9 mouse cellular contexts compared by ENCODE assay signal in the genomic region with DNA sequence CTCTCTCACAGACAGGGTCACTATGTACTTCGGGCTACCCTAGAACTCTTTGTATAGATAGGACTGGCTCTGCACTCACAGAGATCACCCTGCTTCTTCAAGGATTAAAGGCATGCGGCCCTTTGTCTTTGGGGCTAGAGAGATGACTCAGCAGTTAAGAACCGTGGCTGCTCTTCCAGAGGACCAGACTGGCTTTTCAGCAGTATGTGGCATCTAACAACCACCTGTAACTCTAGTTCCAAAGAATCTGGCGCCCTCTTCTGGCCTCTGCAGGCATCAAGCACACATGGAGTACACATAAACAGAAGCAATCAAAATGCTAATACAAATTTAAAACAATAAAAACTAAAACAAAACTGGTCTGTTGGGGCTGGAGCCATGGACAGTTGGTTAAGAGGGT. TPM values are rescaled to one million over a fixed set of nuclear protein-coding genes. Genes with fewer than 3 reads are reported as not detected.
DNase-seq lines count a peak whose midpoint lies in the region; ATAC-seq and TF ChIP-seq lines count a peak whose summit lies in the region.
"Had no signal": no experiment of that assay in that cellular context is flagged by ENCODE, and none has a peak within 500 bp of the region (broad histone marks: within the 10 kb centered on the region; RNA-seq: fewer than 3 reads in every experiment).

No protein-coding gene starts in this region.

- H3K4me1 ChIP-seq in midbrain, postnatal 0 days (ENCODE audit: insufficient read depth, low read length), result no peaks in the 10 kb centered on the region
- H3K4me1 ChIP-seq in midbrain, embryonic 16.5 days (ENCODE audit: control insufficient read depth, insufficient read depth, low read length), result peaks cover 2% of the 10 kb centered on the region; the same call in 1 of the 2 replicates
- peaks cover 11% of the 10 kb centered on the region; the same call in 1 of the 2 replicates for H3K4me1 ChIP-seq in kidney, postnatal 0 days (replicated peaks; ENCODE audit: insufficient read depth, low read length)

- H3K27me3 ChIP-seq in midbrain, postnatal 0 days (ENCODE audit: insufficient read depth, low read length), result no peaks in the 10 kb centered on the region; the same call in 1 of the 2 replicates
- peaks cover 11% of the 10 kb centered on the region; the same call in 1 of the 2 replicates for H3K27me3 ChIP-seq in midbrain, embryonic 16.5 days (ENCODE audit: control insufficient read depth, insufficient read depth, low read depth, low read length)
- H3K27me3 ChIP-seq in kidney, postnatal 0 days (ENCODE audit: insufficient read depth, low read length), result peaks cover 12% of the 10 kb centered on the region

- H3K9ac ChIP-seq in midbrain, postnatal 0 days (replicated peaks; ENCODE audit: low read length, poor library complexity, severe bottlenecking), result no peak overlapping the region
- H3K9ac ChIP-seq in midbrain, embryonic 16.5 days (ENCODE audit: low read depth, low read length), result no peak overlapping the region
- H3K9ac ChIP-seq in kidney, postnatal 0 days (ENCODE audit: low read depth, low read length), result no peak overlapping the region

- TF ChIP-seq CTCF in midbrain, postnatal 0 days (IDR thresholded peaks at IDR 0.05), result peak; percentile 68
- peak; percentile 55 for TF ChIP-seq CTCF in kidney, postnatal 0 days (IDR thresholded peaks at IDR 0.05; ENCODE audit: low read depth)

- no peak overlapping the region for H3K4me2 ChIP-seq in midbrain, postnatal 0 days (ENCODE audit: low read depth, low read length, poor library complexity, severe bottlenecking)
- H3K4me2 ChIP-seq in midbrain, embryonic 16.5 days (ENCODE audit: low read length), result no peak overlapping the region
- H3K4me2 ChIP-seq in kidney, postnatal 0 days (ENCODE audit: low read length), result no peak overlapping the region

- ATAC-seq in midbrain, postnatal 0 days (ENCODE audit: low FRiP score), result no peak
- ATAC-seq in midbrain, embryonic 16.5 days, result no peak
- no peak for ATAC-seq in kidney, postnatal 0 days (replicated peaks; ENCODE audit: low FRiP score, low read depth)
- ATAC-seq in megakaryocyte-erythroid progenitor cell, adult 5-6 weeks (replicated peaks; ENCODE audit: low FRiP score, low TSS enrichment, poor library complexity, severe bottlenecking), result peak; percentile 31; the same call in 1 of the 2 replicates

- peaks cover 62% of the 10 kb centered on the region for H3K36me3 ChIP-seq in midbrain, postnatal 0 days (ENCODE audit: insufficient read depth, low read length)
- H3K36me3 ChIP-seq in midbrain, embryonic 16.5 days (ENCODE audit: control insufficient read depth, insufficient read depth, low read length), result peaks cover 61% of the 10 kb centered on the region
- H3K36me3 ChIP-seq in kidney, postnatal 0 days (ENCODE audit: insufficient read depth, low read length), result no peaks in the 10 kb centered on the region

- H3K4me3 ChIP-seq in midbrain, postnatal 0 days (ENCODE audit: low read depth, low read length), result no peak overlapping the region
- H3K4me3 ChIP-seq in midbrain, embryonic 16.5 days (ENCODE audit: low read depth, low read length), result no peak overlapping the region
- H3K4me3 ChIP-seq in kidney, postnatal 0 days (replicated peaks; ENCODE audit: low read depth, low read length), result no peak overlapping the region

- WGBS in midbrain, postnatal 0 days, result 35% methylated on average over 4 of the region's 4 CpGs
- WGBS in midbrain, embryonic 16.5 days, result 36% methylated on average over 4 of the region's 4 CpGs
- WGBS in kidney, postnatal 0 days, result 33% methylated on average over 4 of the region's 4 CpGs

- peak; percentile 64 to 82 for DNase-seq in cerebellum, postnatal 10 days
- DNase-seq in cerebellum, adult 8-10 months, result no peak
- peak; percentile 72 for DNase-seq in midbrain, postnatal 0 days (ENCODE audit: low spot score)
- no peak for DNase-seq in kidney, postnatal 0 days (ENCODE audit: low spot score)
- no peak for DNase-seq in testis, postnatal 14 days (ENCODE audit: low spot score)
- DNase-seq in frontal cortex, postnatal 25 days (ENCODE audit: low spot score in 2 of 2), result no peak

- H3K9me3 ChIP-seq in midbrain, postnatal 0 days (ENCODE audit: low read length), result no peaks in the 10 kb centered on the region
- H3K9me3 ChIP-seq in midbrain, embryonic 16.5 days (replicated peaks; ENCODE audit: control insufficient read depth, low read length, poor library complexity, severe bottlenecking), result no peaks in the 10 kb centered on the region
- H3K9me3 ChIP-seq in kidney, postnatal 0 days (replicated peaks; ENCODE audit: low read length), result no peaks in the 10 kb centered on the region

- no peak overlapping the region for H3K27ac ChIP-seq in midbrain, postnatal 0 days (ENCODE audit: low read depth, low read length)
- no peak overlapping the region for H3K27ac ChIP-seq in midbrain, embryonic 16.5 days (ENCODE audit: low read length)
- no peak overlapping the region for H3K27ac ChIP-seq in kidney, postnatal 0 days

RNA-seq across cellular contexts. Expression of a gene that starts 5.6 kb away (rescaled TPM):
- 4.3 and 5.7 TPM in 2 replicates for total RNA-seq in midbrain, postnatal 0 days (2014; rRNA removed)
- 6.7 and 8.2 TPM in 2 replicates for polyA plus RNA-seq in midbrain, postnatal 0 days (2015; fragmentation: Nextera tagmentation; extraction: Ambion mirVana)
- polyA plus RNA-seq in midbrain, embryonic 16.5 days (2015; fragmentation: Nextera tagmentation; extraction: Ambion mirVana), result 5.0 and 6.1 TPM in 2 replicates
- polyA plus RNA-seq in kidney, postnatal 0 days (2015; fragmentation: Nextera tagmentation; extraction: Ambion mirVana), result 12.3 and 13.2 TPM in 2 replicates
- 29.1 and 38.8 TPM in 2 replicates for total RNA-seq in megakaryocyte-erythroid progenitor cell, adult 5-6 weeks (2014; fragmentation: Nextera tagmentation)
- total RNA-seq in megakaryocyte-erythroid progenitor cell, adult 5-6 weeks (2017), result 26.7 and 42.2 TPM in 2 replicates

RNA-seq across cellular contexts. Expression of a gene that starts 12.2 kb away (rescaled TPM):
- total RNA-seq in midbrain, postnatal 0 days (2014; rRNA removed), result 0.52 TPM in 1 of 2 replicates, not detected in the other
- 0.36 and 0.52 TPM in 2 replicates for polyA plus RNA-seq in midbrain, postnatal 0 days (2015; fragmentation: Nextera tagmentation; extraction: Ambion mirVana)
- polyA plus RNA-seq in midbrain, embryonic 16.5 days (2015; fragmentation: Nextera tagmentation; extraction: Ambion mirVana), result 0.28 and 0.98 TPM in 2 replicates
- 1.1 and 1.8 TPM in 2 replicates for polyA plus RNA-seq in kidney, postnatal 0 days (2015; fragmentation: Nextera tagmentation; extraction: Ambion mirVana)
- total RNA-seq in megakaryocyte-erythroid progenitor cell, adult 5-6 weeks (2014; fragmentation: Nextera tagmentation), result 193 and 197 TPM in 2 replicates
- 162 and 228 TPM in 2 replicates for total RNA-seq in megakaryocyte-erythroid progenitor cell, adult 5-6 weeks (2017)

RNA-seq across cellular contexts. Expression of a gene that starts 20.2 kb away (rescaled TPM):
- total RNA-seq in midbrain, postnatal 0 days (2014; rRNA removed), result 22.1 and 30.5 TPM in 2 replicates
- polyA plus RNA-seq in midbrain, postnatal 0 days (2015; fragmentation: Nextera tagmentation; extraction: Ambion mirVana), result 33.2 and 35.3 TPM in 2 replicates
- 33.4 and 36.9 TPM in 2 replicates for polyA plus RNA-seq in midbrain, embryonic 16.5 days (2015; fragmentation: Nextera tagmentation; extraction: Ambion mirVana)
- 59.2 and 67.6 TPM in 2 replicates for polyA plus RNA-seq in kidney, postnatal 0 days (2015; fragmentation: Nextera tagmentation; extraction: Ambion mirVana)
- total RNA-seq in megakaryocyte-erythroid progenitor cell, adult 5-6 weeks (2014; fragmentation: Nextera tagmentation), result 34.7 and 51.0 TPM in 2 replicates
- 37.0 and 42.9 TPM in 2 replicates for total RNA-seq in megakaryocyte-erythroid progenitor cell, adult 5-6 weeks (2017)

RNA-seq across cellular contexts. Expression of a gene that starts 23.2 kb away (rescaled TPM):
- total RNA-seq in midbrain, postnatal 0 days (2014; rRNA removed), result 85.9 and 92.0 TPM in 2 replicates
- 79.8 and 89.0 TPM in 2 replicates for polyA plus RNA-seq in midbrain, postnatal 0 days (2015; fragmentation: Nextera tagmentation; extraction: Ambion mirVana)
- polyA plus RNA-seq in midbrain, embryonic 16.5 days (2015; fragmentation: Nextera tagmentation; extraction: Ambion mirVana), result 85.7 and 86.1 TPM in 2 replicates
- 0.04 and 0.08 TPM in 2 replicates for polyA plus RNA-seq in kidney, postnatal 0 days (2015; fragmentation: Nextera tagmentation; extraction: Ambion mirVana)
- total RNA-seq in megakaryocyte-erythroid progenitor cell, adult 5-6 weeks (2014; fragmentation: Nextera tagmentation), result 0.45 TPM in 1 of 2 replicates, not detected in the other
- 0.42 TPM in 1 of 2 replicates, not detected in the other for total RNA-seq in megakaryocyte-erythroid progenitor cell, adult 5-6 weeks (2017)

RNA-seq across cellular contexts. Expression of a gene that starts 32.8 kb away (rescaled TPM):
- total RNA-seq in midbrain, postnatal 0 days (2014; rRNA removed), result 4.5 and 6.2 TPM in 2 replicates
- polyA plus RNA-seq in midbrain, postnatal 0 days (2015; fragmentation: Nextera tagmentation; extraction: Ambion mirVana), result 4.8 and 5.3 TPM in 2 replicates
- polyA plus RNA-seq in midbrain, embryonic 16.5 days (2015; fragmentation: Nextera tagmentation; extraction: Ambion mirVana), result 2.8 and 3.3 TPM in 2 replicates
- polyA plus RNA-seq in kidney, postnatal 0 days (2015; fragmentation: Nextera tagmentation; extraction: Ambion mirVana), result 0.09 TPM in 1 of 2 replicates, not detected in the other
- total RNA-seq in megakaryocyte-erythroid progenitor cell, adult 5-6 weeks (2014; fragmentation: Nextera tagmentation), result not detected in 2 replicates
- total RNA-seq in megakaryocyte-erythroid progenitor cell, adult 5-6 weeks (2017), result not detected in 2 replicates
- polyA plus RNA-seq: macrophage had no signal

Comparison
In these comparisons a context has a peak if more than half of its experiments do, and no peak if none do; other contexts are left out.
1. DNase-seq: peak in cerebellum, postnatal 10 days (2 of 2) and midbrain, postnatal 0 days (single experiment); none in cerebellum, adult 8-10 months (single experiment), kidney, postnatal 0 days (single experiment), testis, postnatal 14 days (single experiment) and frontal cortex, postnatal 25 days (0 of 2).